Mouse (Mus musculus): ENCODE measurements around the gene Trabd2b.

DNA sequence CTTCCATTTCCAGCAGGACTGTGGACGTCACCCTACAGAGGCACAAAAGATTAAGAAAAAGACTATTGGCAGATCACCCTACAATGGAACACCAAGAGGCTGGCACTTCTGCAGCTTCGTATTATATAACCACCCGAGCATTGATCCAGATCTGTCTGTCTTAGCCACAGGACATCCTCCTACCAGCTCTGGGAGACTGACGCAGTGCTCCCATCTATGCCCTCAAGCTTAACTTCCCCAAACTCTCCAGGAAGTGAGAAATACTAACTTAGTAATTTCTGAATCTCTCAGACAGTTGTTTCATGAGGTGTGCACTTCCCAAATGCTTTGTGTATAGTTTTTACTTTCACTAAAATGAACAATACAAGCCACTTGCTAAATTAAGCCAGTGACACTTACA, 95.1 kb downstream of the Trabd2b start:
- TF ChIP-seq CTCF (IDR thresholded peaks at IDR 0.05; ENCODE audit: borderline replicate concordance, insufficient read depth, low read depth, low read length): no peak
- no peak for TF ChIP-seq POLR2A (IDR thresholded peaks at IDR 0.05; ENCODE audit: borderline replicate concordance, insufficient read depth, low read length)
